Mouse (Mus musculus): ENCODE measurements around the gene Ivd. TPM values are rescaled to one million over a fixed set of nuclear protein-coding genes. Genes with fewer than 3 reads are reported as not detected.

Ivd gene
- total RNA-seq (2015) = 11.4 and 12.9 TPM in 2 replicates
- total RNA-seq (2017) = 21.6 and 28.0 TPM in 2 replicates

DNA sequence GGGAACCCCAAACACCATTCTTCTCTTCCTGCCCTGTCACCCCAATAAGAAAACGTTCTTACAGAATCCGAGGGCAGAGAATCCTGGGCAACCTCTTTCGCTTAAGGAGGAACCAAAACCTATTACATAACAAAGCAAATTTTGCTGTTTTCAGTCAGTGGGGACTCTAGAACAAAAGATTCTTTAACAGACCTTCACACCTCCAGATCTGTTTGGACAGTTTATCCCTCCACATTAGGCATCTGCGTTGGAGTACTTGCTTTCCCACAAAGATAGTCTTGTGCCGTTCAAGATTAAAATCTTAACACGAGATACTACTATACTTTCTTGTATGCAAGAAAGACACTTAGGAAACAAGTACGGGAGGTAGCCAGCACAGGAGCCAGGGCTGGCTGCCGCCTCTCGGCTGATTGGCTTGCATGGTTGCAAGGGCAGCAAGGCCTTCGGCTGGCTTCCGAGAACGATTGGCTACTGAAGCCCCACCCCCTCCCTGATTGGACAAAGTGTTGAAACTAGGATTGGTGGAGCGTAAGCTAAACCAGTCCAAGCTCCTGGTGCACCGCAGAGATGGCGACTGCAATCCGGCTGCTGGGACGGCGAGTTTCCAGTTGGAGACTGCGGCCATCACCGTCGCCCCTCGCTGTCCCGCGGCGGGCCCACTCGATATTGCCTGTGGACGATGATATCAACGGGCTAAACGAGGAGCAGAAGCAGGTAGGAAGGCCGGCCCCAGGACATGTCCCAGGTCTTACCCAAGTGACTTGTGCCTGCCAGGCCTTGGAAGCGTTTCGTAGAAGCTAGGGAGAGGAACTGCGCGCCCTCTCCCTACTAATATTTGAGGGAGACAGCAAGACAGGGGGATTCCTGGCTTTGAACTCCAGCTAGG is at the start of gene Ivd:
Gene Ivd (plus strand): TSS at position 501 of the 886 bp plus-strand sequence.
- peak; percentile 99 for ATAC-seq (ENCODE audit: poor library complexity, severe bottlenecking)

DNA sequence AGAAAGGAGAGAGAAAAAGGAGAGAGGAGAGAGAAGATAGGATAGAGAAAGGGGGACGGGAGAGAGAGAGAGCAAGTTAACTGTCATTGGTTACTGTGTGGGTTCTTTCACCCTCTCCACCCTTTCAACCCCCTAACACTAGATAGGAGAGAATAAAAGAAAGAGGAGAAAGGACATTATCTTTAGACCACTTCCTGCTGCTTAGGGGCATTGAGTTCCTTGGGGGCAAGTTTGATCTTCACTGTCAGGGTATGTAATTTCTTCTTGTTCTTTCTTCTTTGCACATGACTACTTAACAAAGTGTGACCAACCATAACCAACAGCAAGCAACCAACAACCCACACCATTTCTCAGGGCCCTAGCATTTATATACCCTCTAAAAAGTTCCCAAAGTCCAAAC is 49.0 kb upstream of the Ivd start:
- no peak for ATAC-seq (ENCODE audit: poor library complexity, severe bottlenecking)

GRCm38 (mm10) chr2:118813981-118814836 is 47.5 kb upstream of the Ivd start, which contains the start of gene Knstrn:
TSS of gene Knstrn (plus strand) at chr2:118814003.
- ATAC-seq (ENCODE audit: poor library complexity, severe bottlenecking) = peak; percentile 99

GRCm38 (mm10) chr2:118822800-118823199 is 39.0 kb upstream of the Ivd start:
- no peak for ATAC-seq (ENCODE audit: poor library complexity, severe bottlenecking)

- no peak for ATAC-seq (ENCODE audit: poor library complexity, severe bottlenecking)
Measured at GRCm38 (mm10) chr2:118824396-118824795, 37.4 kb upstream of the Ivd start.

GRCm38 (mm10) chr2:118829096-118829495 is 32.7 kb upstream of the Ivd start:
- no peak for ATAC-seq (ENCODE audit: poor library complexity, severe bottlenecking)

DNA sequence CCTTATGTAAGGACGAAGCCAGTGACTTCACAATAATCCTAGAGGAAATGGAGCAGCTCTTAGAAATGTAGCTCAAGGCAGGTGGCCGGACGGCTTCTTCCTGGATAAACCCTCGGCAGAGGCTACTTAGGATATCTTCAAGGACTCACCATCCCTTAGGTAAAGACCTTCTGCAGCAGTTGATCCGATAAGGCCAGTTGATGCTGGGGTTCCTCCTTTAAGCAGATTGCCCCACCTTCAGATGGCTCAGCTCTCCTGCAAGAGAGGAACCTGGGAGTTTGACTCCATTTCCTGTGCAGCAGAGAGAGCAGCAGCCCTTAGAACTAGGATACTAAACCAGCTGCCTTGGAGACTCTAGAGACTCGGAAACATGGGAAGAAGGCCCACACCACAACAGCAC is 27.7 kb upstream of the Ivd start:
- ATAC-seq (ENCODE audit: poor library complexity, severe bottlenecking) = peak; percentile 73; the same call in 1 of the 2 replicates

DNA sequence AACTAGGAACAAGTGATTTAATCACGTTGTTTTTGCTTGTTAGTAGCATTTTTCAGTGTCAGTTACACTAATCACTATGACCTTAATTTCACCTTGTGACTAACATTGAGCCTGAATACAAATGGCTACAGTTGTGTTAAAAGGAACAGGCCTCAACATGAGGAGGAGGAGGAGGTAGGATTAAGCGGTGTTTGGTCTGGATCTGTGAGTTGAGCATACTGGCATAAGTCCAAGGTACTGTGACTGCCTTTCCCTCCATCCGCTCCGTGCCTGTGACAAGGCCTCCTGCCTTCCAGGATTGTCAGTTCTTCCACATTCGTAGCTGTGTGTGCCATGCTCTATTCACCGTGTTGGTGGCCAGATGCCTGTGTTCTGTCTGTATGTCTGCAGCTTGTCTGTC is 26.6 kb upstream of the Ivd start:
- ATAC-seq (ENCODE audit: poor library complexity, severe bottlenecking) = no peak

DNA sequence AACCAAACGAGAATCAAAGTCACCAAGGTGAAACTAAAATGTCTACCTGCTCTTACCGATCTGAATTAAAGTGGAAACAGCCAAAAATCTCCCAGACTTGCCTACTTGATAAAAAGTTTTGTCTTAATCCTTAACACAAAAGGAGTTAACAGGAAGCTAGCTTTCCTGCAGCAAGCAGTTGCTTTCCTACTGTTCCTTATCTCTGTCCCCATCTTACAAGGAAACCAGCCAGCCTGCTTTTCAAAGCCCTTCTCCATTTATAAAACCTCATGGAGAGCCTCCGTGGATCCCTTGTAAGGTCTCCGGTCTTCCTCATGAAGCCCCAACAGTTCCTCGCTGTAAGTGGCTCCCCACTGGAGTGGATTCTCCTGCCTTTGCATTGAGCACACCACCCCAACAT is 23.4 kb upstream of the Ivd start:
- no peak for ATAC-seq (ENCODE audit: poor library complexity, severe bottlenecking)

GRCm38 (mm10) chr2:118841186-118841585 is 20.6 kb upstream of the Ivd start:
- ATAC-seq (ENCODE audit: poor library complexity, severe bottlenecking) = no peak

DNA sequence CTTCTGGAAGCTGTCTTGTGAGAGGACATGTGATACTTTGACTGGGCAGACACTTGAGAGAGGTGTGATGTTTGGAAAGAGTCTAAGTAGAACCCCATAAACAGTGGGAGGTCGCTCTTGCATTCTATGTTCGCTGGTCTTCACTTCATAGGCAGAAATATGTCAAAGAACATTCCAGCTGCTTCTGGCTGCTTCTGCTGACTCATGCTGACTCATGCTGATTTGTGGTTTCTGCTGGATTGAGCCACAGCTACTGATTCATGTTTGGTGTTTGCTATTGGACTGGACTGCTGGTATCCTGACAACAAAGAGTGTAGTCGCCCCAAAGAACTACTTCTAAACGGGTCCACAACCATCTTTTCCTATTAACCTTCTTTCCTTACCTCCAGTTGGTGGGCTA is 20.0 kb upstream of the Ivd start:
- no peak for ATAC-seq (ENCODE audit: poor library complexity, severe bottlenecking)

DNA sequence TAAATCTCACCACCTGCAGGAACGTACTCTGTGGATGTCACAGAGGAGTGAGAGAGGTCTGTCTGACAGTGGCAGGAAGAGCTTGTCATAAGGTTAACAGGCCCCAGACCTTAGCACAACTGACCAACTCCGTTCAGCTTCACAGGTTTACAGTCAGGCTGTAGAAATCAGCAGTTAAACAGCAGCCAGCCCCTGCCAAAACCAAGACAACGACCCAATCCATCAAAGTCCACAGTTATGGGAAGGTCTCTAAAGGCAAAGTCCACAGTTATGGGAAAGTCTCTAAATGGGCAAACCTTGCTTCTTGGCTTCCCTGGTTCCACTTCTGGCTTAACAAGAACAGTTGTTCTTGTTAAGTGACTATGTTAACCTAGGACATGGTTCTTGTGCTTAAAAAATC is 17.3 kb upstream of the Ivd start:
- ATAC-seq (ENCODE audit: poor library complexity, severe bottlenecking) = no peak

GRCm38 (mm10) chr2:118846246-118846645 is 15.5 kb upstream of the Ivd start:
- ATAC-seq (ENCODE audit: poor library complexity, severe bottlenecking) = no peak

GRCm38 (mm10) chr2:118851756-118852155 is 10.0 kb upstream of the Ivd start:
- no peak for ATAC-seq (ENCODE audit: poor library complexity, severe bottlenecking)

GRCm38 (mm10) chr2:118862340-118862675 is 554 bp downstream of the Ivd start:
- ATAC-seq (ENCODE audit: poor library complexity, severe bottlenecking) = no peak

GRCm38 (mm10) chr2:118870601-118871000 is 8.8 kb downstream of the Ivd start:
- ATAC-seq (ENCODE audit: poor library complexity, severe bottlenecking) = no peak

DNA sequence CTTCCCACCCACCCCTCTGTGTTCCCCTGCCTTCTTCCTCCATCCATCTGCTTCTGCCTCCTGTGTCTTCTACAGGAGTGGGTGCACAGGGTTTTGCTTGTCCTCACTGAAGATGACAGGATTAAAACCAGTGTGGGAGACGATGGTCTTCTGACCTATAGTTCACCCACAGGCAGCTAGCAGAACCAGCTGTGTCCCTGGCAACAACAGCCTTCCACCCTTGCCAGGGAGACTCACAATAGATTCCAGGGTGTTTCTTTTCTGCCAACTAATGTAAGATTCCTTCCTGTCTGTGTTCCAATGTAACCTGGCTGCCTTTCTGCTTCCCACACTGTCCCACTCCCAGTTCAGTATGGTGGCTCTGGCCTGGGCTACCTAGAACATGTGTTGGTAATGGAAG is 9.3 kb downstream of the Ivd start:
- ATAC-seq (ENCODE audit: poor library complexity, severe bottlenecking) = no peak

DNA sequence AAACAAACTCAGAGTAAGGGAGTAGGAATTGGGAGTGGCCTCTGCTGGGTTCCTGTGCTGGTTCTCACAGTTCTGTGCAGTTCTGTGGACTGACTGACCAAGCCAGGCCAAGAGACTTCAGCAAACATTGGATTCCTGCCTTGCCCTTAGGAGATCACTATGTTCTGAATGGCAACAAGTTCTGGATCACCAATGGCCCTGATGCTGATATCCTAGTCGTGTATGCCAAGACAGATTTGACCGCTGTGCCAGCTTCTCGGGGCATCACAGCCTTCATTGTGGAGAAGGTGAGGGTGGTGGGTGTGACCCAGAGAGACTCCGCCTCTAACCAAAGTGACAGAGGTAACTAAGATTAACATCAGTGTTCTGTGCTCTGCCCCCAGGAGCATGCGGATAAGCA is 11.3 kb downstream of the Ivd start:
- ATAC-seq (ENCODE audit: poor library complexity, severe bottlenecking) = no peak

DNA sequence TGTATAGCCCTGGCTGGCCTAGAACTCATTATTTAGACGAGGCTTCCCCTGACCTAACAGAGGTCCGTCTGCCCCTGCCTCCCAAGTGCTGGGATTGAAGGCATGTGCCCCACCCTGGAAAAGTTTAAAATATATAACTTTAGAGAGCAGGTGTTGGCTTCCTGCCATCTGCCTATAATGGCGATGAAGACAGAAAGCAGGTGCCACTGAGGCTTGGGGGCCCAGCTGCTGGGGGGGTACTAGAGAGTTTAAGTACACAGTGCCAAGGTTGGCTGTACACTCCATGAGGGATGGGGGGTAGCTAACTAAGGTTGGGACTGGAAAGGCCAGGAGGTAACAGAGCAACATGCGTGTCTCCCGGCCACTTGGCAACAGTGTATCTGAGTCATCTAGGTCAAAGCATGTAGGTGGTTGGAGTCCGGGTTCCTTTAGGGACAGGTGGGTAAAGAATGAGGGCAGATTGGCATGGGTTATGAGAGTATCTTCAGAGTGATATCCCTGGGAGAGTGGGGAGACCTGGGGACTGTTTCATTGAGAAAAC is 12.2 kb downstream of the Ivd start:
- ATAC-seq (ENCODE audit: poor library complexity, severe bottlenecking) = no peak

DNA sequence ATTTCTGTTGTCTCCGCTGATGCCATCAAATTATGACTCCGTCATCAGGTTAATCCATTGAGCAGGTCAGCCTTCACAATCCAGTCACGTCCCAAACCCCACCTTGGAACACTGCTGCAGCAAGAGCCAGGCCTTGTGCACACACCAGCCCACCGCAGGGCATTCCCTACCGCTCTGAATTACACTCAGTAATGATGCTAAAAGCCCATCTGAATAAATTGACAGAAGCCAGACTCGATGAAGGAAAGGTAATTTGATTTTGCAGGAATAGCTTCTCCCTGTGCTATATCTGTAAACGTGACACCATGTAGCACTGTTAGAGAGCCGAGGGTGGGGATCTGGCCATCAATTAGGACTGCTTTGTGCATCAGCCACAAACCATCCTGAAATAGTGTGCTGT is 13.6 kb downstream of the Ivd start:
- ATAC-seq (ENCODE audit: poor library complexity, severe bottlenecking) = no peak

GRCm38 (mm10) chr2:118876453-118876852 is 14.7 kb downstream of the Ivd start:
- ATAC-seq (ENCODE audit: poor library complexity, severe bottlenecking) = no peak

GRCm38 (mm10) chr2:118881019-118881418 is 19.3 kb downstream of the Ivd start:
- ATAC-seq (ENCODE audit: poor library complexity, severe bottlenecking) = no peak

Data from megakaryocyte, adult 5-6 weeks (primary cell).